ENCODE assay signal across 19 mouse cellular contexts in genomic region chr12:100005285-100005684, GRCm38 (mm10). TPM values are rescaled to one million over a fixed set of nuclear protein-coding genes. Genes with fewer than 3 reads are reported as not detected.
DNase-seq lines count a peak whose midpoint lies in the region; TF ChIP-seq lines count a peak whose summit lies in the region.
"Had no signal": no experiment of that assay in that cellular context is flagged by ENCODE, and none has a peak within 500 bp of the region (broad histone marks: within the 10 kb centered on the region; RNA-seq: fewer than 3 reads in every experiment).

No protein-coding gene starts in this region.

- no peak overlapping the region for H3K4me3 ChIP-seq in layer of hippocampus, adult 2 months
- no peak overlapping the region for H3K4me3 ChIP-seq in macrophage (ENCODE audit: inconsistent target)
- H3K4me3 ChIP-seq: erythroblast, embryonic 14.5 days; forebrain, embryonic 15.5 days; heart, embryonic 13.5 days; limb, embryonic 13.5 days; neural tube, embryonic 13.5 days had no signal

- 0 out of 2 replicates have a peak overlapping the region, but pooled peaks have one; percentile 10 for H3K27ac ChIP-seq in layer of hippocampus, adult 2 months
- peak overlapping the region; percentile 98 for H3K27ac ChIP-seq in macrophage
- H3K27ac ChIP-seq: forebrain, embryonic 15.5 days; heart, embryonic 13.5 days; kidney, postnatal 0 days; limb, embryonic 13.5 days; neural tube, embryonic 13.5 days had no signal

- WGBS in macrophage (ENCODE audit: missing documents): 8% methylated on average over 5 of the region's 5 CpGs

- no peak for TF ChIP-seq CTCF in layer of hippocampus, adult 2 months (conservative IDR thresholded peaks at IDR 0.05)

- no peak for DNase-seq in layer of hippocampus, adult 2 months (ENCODE audit: low spot score in 2 of 2)
- DNase-seq in layer of hippocampus, adult 9-10 months (ENCODE audit: low spot score): no peak
- DNase-seq in urinary bladder, postnatal 4 days (ENCODE audit: low spot score in 2 of 2): peak; percentile 10 to 13
- DNase-seq in urinary bladder, adult 18-20 months (ENCODE audit: low spot score in 2 of 2): no peak
- no peak for DNase-seq in right cerebral cortex, adult 18-20 months
- no peak for DNase-seq in right cerebral cortex, postnatal 4 days
- DNase-seq: adrenal gland, postnatal 10 days; cerebellum, adult 18-20 months; cerebellum, postnatal 36 days; gastrocnemius, postnatal 36 days; liver, postnatal 0 days had no signal

- no peaks in the 10 kb centered on the region for H3K36me3 ChIP-seq in macrophage (ENCODE audit: inconsistent target)
- H3K36me3 ChIP-seq: forebrain, embryonic 15.5 days; heart, embryonic 13.5 days; limb, embryonic 13.5 days; neural tube, embryonic 13.5 days had no signal

- peaks cover 78% of the 10 kb centered on the region for H3K79me2 ChIP-seq in macrophage (ENCODE audit: inconsistent target)

RNA-seq across cellular contexts. Expression of gene Kcnk13, which starts 41.0 kb away (rescaled TPM):
- 1 to 10 TPM; 6.2 to 6.9 TPM for total RNA-seq in layer of hippocampus, adult 2 months (2021)
- total RNA-seq in macrophage (2018; cell fraction: chromatin; rRNA removed): 10 to 100 TPM; 12.0 to 78.2 (median 28.1) TPM
- total RNA-seq in macrophage (2018; cell fraction: cytosol; rRNA removed): 10 to 100 TPM; 14.0 to 35.5 (median 22.2) TPM
- total RNA-seq in macrophage (2018; cell fraction: nucleus; rRNA removed): 10 to 100 TPM; 26.0 to 83.7 (median 40.4) TPM
- polyA plus RNA-seq in macrophage (2018): 14.2 to 39.1 TPM (median 20.5 TPM) in 3 replicates
- polyA plus RNA-seq: erythroblast, embryonic 14.5 days; inflammation-experienced regulatory T-cells, adult 6 months had no signal

Comparison
In these comparisons a context has a peak if more than half of its experiments do, and no peak if none do; other contexts are left out.
1. DNase-seq: peak in urinary bladder, postnatal 4 days (2 of 2); none in layer of hippocampus, adult 2 months (0 of 2), layer of hippocampus, adult 9-10 months (single experiment), urinary bladder, adult 18-20 months (0 of 2), right cerebral cortex, adult 18-20 months (single experiment) and right cerebral cortex, postnatal 4 days (single experiment).